Mouse (Mus musculus) heart, postnatal 0 days (tissue): ENCODE results near the gene Rnf144b. TPM values are rescaled to one million over a fixed set of nuclear protein-coding genes. Genes with fewer than 3 reads are reported as not detected.

Experiments
- ATAC-seq: fragments of 200-750 bp; cut with Nextera tagmentation; 2 replicates; pipeline ENCODE4 v1.8.0; 2017; ENCODE audit warnings: low read depth, moderate number of reproducible peaks, moderate library complexity; ENCODE audit not compliant: insufficient read depth
- DNase-seq: peaks from one replicate; pipeline ENCODE4 v3.0.0-alpha.2; 2016; ENCODE audit warnings: low spot score
- H3K27ac ChIP-seq: fragments of 300-500 bp; sonication (generic); 2 replicates; pipeline ENCODE4 v1.5.1; 2014; ENCODE audit warnings: low read depth, mild to moderate bottlenecking
- H3K27me3 ChIP-seq: fragments of 300-500 bp; sonication (generic); 2 replicates; pipeline ENCODE4 v1.6.1; 2014; ENCODE audit warnings: low read length, mixed read lengths; ENCODE audit not compliant: control insufficient read depth, insufficient read depth
- H3K36me3 ChIP-seq: fragments of 300-500 bp; sonication (generic); replicated peaks from 2 replicates; pipeline ENCODE4 v1.6.1; 2014; ENCODE audit warnings: low read length, mixed read lengths; ENCODE audit not compliant: control insufficient read depth, insufficient read depth
- H3K4me1 ChIP-seq: fragments of 300-500 bp; sonication (generic); 2 replicates; pipeline ENCODE4 v1.6.1; 2014; ENCODE audit warnings: antibody characterized with exemption; ENCODE audit not compliant: control insufficient read depth, insufficient read depth
- H3K4me2 ChIP-seq: fragments of 300-500 bp; sonication (generic); 2 replicates; pipeline ENCODE4 v1.6.1; 2014; ENCODE audit warnings: low read depth, mild to moderate bottlenecking, low read length, moderate library complexity
- H3K4me3 ChIP-seq: fragments of 300-500 bp; sonication (generic); 2 replicates; pipeline ENCODE4 v1.5.1; 2014; ENCODE audit warnings: low read depth, low read length
- H3K9ac ChIP-seq: fragments of 300-500 bp; sonication (generic); replicated peaks from 2 replicates; pipeline ENCODE4 v1.6.1; 2014; ENCODE audit warnings: low read depth, low read length, mixed read lengths
- H3K9me3 ChIP-seq: fragments of 300-500 bp; sonication (generic); replicated peaks from 2 replicates; pipeline ENCODE4 v1.6.1; 2016; ENCODE audit warnings: low read length; ENCODE audit not compliant: control insufficient read depth
- CTCF ChIP-seq: IDR thresholded peaks from 2 replicates; pipeline ENCODE4 v1.5.1; 2016; ENCODE audit warnings: antibody characterized with exemption, control low read depth, low read depth
- EP300 ChIP-seq: IDR thresholded peaks from 2 replicates; pipeline ENCODE4 v1.6.1; 2016; ENCODE audit warnings: antibody characterized with exemption, low read depth
- WGBS: fragments of 180-500 bp; shearing (Covaris S2); extraction: QIAGEN DNeasy Blood & Tissue Kit; methylation state at CpG from one replicate; pipeline ENCODE4 v1.1.7; 2014; 5-methylcytosine and 5-hydroxymethylcytosine counted together
- polyA plus RNA-seq: library from polyadenylated mRNA; unstranded; fragments of >200 nt; fragmentation: Nextera tagmentation; extraction: Ambion mirVana; gene quantifications from 2 replicates; pipeline ENCODE4 v1.2.1, GENCODE M21; 2015
- total RNA-seq: library from RNA; depleted of rRNA; stranded (reverse); fragments of >200 nt; gene quantifications from 2 replicates; pipeline ENCODE4 v1.2.3, GENCODE M21; 2014; ENCODE audit warnings: low replicate concordance

The Rnf144b gene
- total and polyA plus RNA-seq, 2 experiments from 2014 or later: 2.1 to 6.3 TPM

GRCm38 (mm10) chr13:47142764-47143163 lies 20.3 kb downstream of the Rnf144b start:
- Histone ChIP-seq H3K27me3 (no peaks in the 10 kb centered on the region), H3K9ac (no peak overlapping the region), H3K4me1 (peaks cover 7% of the 10 kb centered on the region; the same call in 1 of the 2 replicates), H3K27ac (peak overlapping the region; percentile 78), H3K9me3 (0 out of 2 replicates have a peak, but pooled peaks cover 10% of the 10 kb centered on the region), H3K4me2 (no peak overlapping the region), H3K36me3 (peaks cover 6% of the 10 kb centered on the region), H3K4me3 (no peak overlapping the region)
- DNase-seq: peak; percentile 66
- peak; percentile 63 for ATAC-seq
- WGBS: 32% methylated on average over 6 of the region's 6 CpGs
- TF ChIP-seq EP300 (no peak), CTCF (no peak)

GRCm38 (mm10) chr13:47145939-47146338 lies 23.5 kb downstream of the Rnf144b start:
- H3K27ac ChIP-seq: peak overlapping the region; percentile 74
- DNase-seq: no peak

GRCm38 (mm10) chr13:47146388-47146787 lies 23.9 kb downstream of the Rnf144b start:
- Histone ChIP-seq H3K4me1 (peaks cover 9% of the 10 kb centered on the region; the same call in 1 of the 2 replicates), H3K27ac (peak overlapping the region; percentile 74), H3K9me3 (no peaks in the 10 kb centered on the region), H3K4me2 (peak overlapping the region; percentile 6; the same call in 1 of the 2 replicates), H3K36me3 (no peaks in the 10 kb centered on the region), H3K9ac (no peak overlapping the region), H3K4me3 (no peak overlapping the region), H3K27me3 (no peaks in the 10 kb centered on the region)
- no peak for DNase-seq
- 30% methylated on average over 7 of the region's 7 CpGs for WGBS
- no peak for ATAC-seq
- TF ChIP-seq CTCF (no peak), EP300 (no peak)

More at GRCm38 (mm10) chr13:47145939-47146338, 23.5 kb downstream of the Rnf144b start:
- Histone ChIP-seq H3K4me1 (peaks cover 9% of the 10 kb centered on the region; the same call in 1 of the 2 replicates), H3K9ac (no peak overlapping the region), H3K36me3 (no peaks in the 10 kb centered on the region), H3K4me2 (peak overlapping the region; percentile 22; the same call in 1 of the 2 replicates), H3K9me3 (no peaks in the 10 kb centered on the region), H3K27me3 (no peaks in the 10 kb centered on the region), H3K4me3 (no peak overlapping the region)
- ATAC-seq: peak; percentile 47; the same call in 1 of the 2 replicates
- 30% methylated on average over 9 of the region's 9 CpGs for WGBS
- TF ChIP-seq CTCF (no peak), EP300 (no peak)

- WGBS: 13% methylated on average over 11 of the region's 11 CpGs
- Histone ChIP-seq H3K4me1 (peaks cover 7% of the 10 kb centered on the region; the same call in 1 of the 2 replicates), H3K9me3 (no peaks in the 10 kb centered on the region), H3K27ac (peak overlapping the region; percentile 75), H3K27me3 (no peaks in the 10 kb centered on the region), H3K4me3 (peak overlapping the region; percentile 35), H3K36me3 (no peaks in the 10 kb centered on the region), H3K4me2 (peak overlapping the region; percentile 60), H3K9ac (peak overlapping the region; percentile 36; the same call in 1 of the 2 replicates)
- peak; percentile 73; the same call in 1 of the 2 replicates for ATAC-seq
- peak; percentile 77 for DNase-seq
- TF ChIP-seq EP300 (no peak), CTCF (no peak)
Observed at GRCm38 (mm10) chr13:47148573-47148972, 26.1 kb downstream of the Rnf144b start.

- Histone ChIP-seq H3K4me2 (no peak overlapping the region), H3K36me3 (no peaks in the 10 kb centered on the region), H3K9ac (no peak overlapping the region), H3K9me3 (no peaks in the 10 kb centered on the region), H3K4me3 (no peak overlapping the region), H3K27ac (no peak overlapping the region), H3K4me1 (peaks cover 3% of the 10 kb centered on the region; the same call in 1 of the 2 replicates), H3K27me3 (no peaks in the 10 kb centered on the region)
- ATAC-seq (no peak), DNase-seq (no peak)
- TF ChIP-seq CTCF: no peak
- TF ChIP-seq EP300: no peak
- WGBS: 87% methylated on average over 10 of the region's 10 CpGs
Observed at GRCm38 (mm10) chr13:47149993-47150392, 27.5 kb downstream of the Rnf144b start.

GRCm38 (mm10) chr13:47151060-47151459 lies 28.6 kb downstream of the Rnf144b start:
- Histone ChIP-seq H3K4me2 (no peak overlapping the region), H3K27ac (no peak overlapping the region), H3K4me1 (peaks cover 3% of the 10 kb centered on the region; the same call in 1 of the 2 replicates), H3K9ac (no peak overlapping the region), H3K27me3 (no peaks in the 10 kb centered on the region), H3K9me3 (no peaks in the 10 kb centered on the region), H3K4me3 (no peak overlapping the region), H3K36me3 (no peaks in the 10 kb centered on the region)
- ATAC-seq (no peak), DNase-seq (no peak)
- TF ChIP-seq EP300 (no peak), CTCF (no peak)
- 96% methylated on average over 14 of the region's 14 CpGs for WGBS
